Mouse (Mus musculus): Measurements from ENCODE around the gene 2210017I01Rik. TPM values are rescaled to one million over a fixed set of nuclear protein-coding genes. Genes with fewer than 3 reads are reported as not detected.

Gene 2210017I01Rik
- polyA plus RNA-seq (2015; fragmentation: Nextera tagmentation; extraction: Ambion mirVana), result not detected in 2 replicates

DNA sequence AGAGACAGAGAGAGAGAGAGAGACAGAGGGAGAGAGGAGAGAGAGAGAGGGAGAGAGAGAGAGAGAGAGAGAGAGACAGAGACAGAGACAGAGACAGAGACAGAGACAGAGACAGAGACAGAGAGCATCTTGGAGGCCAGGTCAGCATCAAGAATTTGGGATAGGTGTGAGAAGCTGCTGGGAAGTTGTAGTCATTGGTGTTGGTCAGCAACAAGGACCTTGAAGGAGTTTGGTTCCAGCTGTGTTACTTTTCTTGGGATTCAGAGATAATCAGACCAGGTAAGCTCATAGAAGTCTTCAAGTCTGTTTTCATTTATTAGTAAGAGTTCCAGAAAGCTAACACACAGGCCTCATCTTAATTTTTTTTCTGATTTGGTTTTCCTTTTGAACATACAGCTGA, at the start of gene 2210017I01Rik:
2210017I01Rik (minus strand) TSS at position 101 of the 400 bp plus-strand sequence.
- Histone ChIP-seq H3K27ac (no peak within 1 kb of the TSS), H3K27me3 (no peaks in the 10 kb centered on the region), H3K4me2 (replicated peaks) (no peak within 1 kb of the TSS), H3K9ac (replicated peaks) (no peak within 1 kb of the TSS), H3K4me1 (replicated peaks) (no peaks in the 10 kb centered on the region), H3K36me3 (no peaks in the 10 kb centered on the region), H3K4me3 (replicated peaks) (no peak within 1 kb of the TSS), H3K9me3 (no peaks in the 10 kb centered on the region)
- ATAC-seq, result no peak

DNA sequence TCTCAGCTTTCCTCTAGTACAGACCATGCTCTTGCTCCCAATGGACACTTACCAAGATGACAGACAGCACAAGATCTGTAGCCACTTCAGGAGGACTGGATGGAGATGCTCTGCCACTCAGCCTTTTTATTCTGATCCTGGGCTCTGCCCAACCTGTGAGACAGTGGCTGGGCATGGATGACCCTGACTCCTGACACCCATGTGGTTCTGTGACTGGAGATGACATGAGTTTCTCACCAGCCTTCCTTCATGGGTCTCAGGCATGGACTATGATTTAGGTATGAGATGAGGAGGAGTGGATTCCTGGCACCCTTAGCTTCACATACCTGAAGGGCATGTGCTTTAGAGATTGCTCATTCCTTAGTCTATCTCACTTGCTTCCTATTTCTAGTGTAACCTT, 49.5 kb upstream of the 2210017I01Rik start, which contains the start of gene Lce1b:
Lce1b (minus strand) TSS at position 101 of the 400 bp plus-strand sequence.
- no peaks in the 10 kb centered on the region for H3K9me3 ChIP-seq
- no peaks in the 10 kb centered on the region for H3K36me3 ChIP-seq
- H3K9ac ChIP-seq (replicated peaks), result no peak within 1 kb of the TSS
- no peak within 1 kb of the TSS for H3K4me3 ChIP-seq (replicated peaks)
- no peak within 1 kb of the TSS for H3K27ac ChIP-seq
- ATAC-seq, result no peak
- H3K4me2 ChIP-seq (replicated peaks), result no peak within 1 kb of the TSS
- H3K4me1 ChIP-seq (replicated peaks), result no peaks in the 10 kb centered on the region
- H3K27me3 ChIP-seq, result no peaks in the 10 kb centered on the region

DNA sequence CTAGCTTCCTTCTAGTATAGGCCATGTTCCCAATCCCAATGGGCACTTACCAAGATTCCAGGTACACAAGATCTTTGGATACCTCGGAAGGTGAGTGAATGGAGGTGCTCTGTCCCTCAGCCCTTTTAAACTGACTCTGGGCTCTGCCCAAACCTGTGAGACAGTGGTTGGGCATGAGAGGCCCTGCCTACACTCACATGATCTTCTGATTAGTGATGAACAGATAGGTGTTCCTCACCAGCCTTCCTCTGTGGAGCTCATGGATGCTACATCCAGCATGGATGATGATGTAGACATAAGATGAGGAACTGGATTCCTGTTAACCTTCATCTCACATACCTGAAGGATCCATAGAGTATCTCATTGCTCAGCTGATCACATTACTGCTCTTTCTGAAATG, 40.9 kb upstream of the 2210017I01Rik start, which contains the start of gene Lce1a1:
Lce1a1 (minus strand) TSS at position 101 of the 400 bp plus-strand sequence.
- no peak within 1 kb of the TSS for H3K27ac ChIP-seq
- no peaks in the 10 kb centered on the region for H3K27me3 ChIP-seq
- no peak within 1 kb of the TSS for H3K4me3 ChIP-seq (replicated peaks)
- no peaks in the 10 kb centered on the region for H3K9me3 ChIP-seq
- 92% methylated on average over 1 of the region's 1 CpGs for WGBS
- H3K4me2 ChIP-seq (replicated peaks), result no peak within 1 kb of the TSS
- no peak within 1 kb of the TSS for H3K9ac ChIP-seq (replicated peaks)
- H3K4me1 ChIP-seq (replicated peaks), result no peaks in the 10 kb centered on the region
- H3K36me3 ChIP-seq, result no peaks in the 10 kb centered on the region
- no peak for ATAC-seq

DNA sequence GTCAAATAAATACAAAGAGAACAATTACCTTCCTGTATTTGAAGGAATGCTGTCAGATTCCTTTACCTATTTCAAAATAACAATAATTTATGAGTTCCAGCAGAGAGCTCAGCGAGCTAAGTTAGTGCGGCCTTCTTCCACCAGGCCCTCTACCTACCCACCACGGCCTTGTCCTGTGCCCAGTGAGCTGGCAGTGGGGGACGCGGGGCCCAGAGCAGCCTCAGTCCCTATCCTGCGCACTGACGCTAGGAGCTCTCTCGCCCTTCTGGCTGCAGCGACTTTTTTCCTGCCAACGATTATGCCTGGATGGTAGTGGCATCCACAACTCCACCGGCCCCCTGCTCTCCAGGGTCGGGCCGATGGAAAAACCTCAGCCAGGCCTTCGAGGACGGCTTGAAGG, 32.6 kb upstream of the 2210017I01Rik start:
- Histone ChIP-seq H3K9ac (replicated peaks) (no peak overlapping the region), H3K27ac (no peak overlapping the region), H3K4me2 (replicated peaks) (no peak overlapping the region), H3K27me3 (no peaks in the 10 kb centered on the region), H3K4me1 (replicated peaks) (no peaks in the 10 kb centered on the region), H3K4me3 (replicated peaks) (no peak overlapping the region), H3K36me3 (no peaks in the 10 kb centered on the region), H3K9me3 (no peaks in the 10 kb centered on the region)
- WGBS, result 93% methylated on average over 15 of the region's 15 CpGs
- no peak for ATAC-seq

DNA sequence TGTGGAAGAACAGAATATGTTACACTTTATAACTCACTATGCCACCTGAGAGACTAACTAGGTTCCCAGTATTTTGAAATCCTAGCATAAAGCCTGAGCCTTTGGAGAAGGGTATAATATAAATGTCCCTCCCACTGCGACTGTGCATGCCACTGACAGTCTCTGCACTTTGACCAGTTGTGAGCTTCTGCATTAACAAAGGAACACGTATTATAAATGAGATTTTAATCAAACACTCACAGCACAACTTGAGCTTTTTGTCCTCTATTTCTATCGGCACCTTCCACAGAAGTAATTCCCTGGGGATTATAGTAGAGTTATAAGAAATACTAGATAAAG, 31.3 kb upstream of the 2210017I01Rik start:
- 82% methylated on average over 3 of the region's 3 CpGs for WGBS
- no peaks in the 10 kb centered on the region for H3K27me3 ChIP-seq
- no peaks in the 10 kb centered on the region for H3K9me3 ChIP-seq
- no peaks in the 10 kb centered on the region for H3K36me3 ChIP-seq
- H3K27ac ChIP-seq, result no peak overlapping the region
- H3K4me3 ChIP-seq (replicated peaks), result no peak overlapping the region
- H3K4me2 ChIP-seq (replicated peaks), result no peak overlapping the region
- H3K4me1 ChIP-seq (replicated peaks), result no peaks in the 10 kb centered on the region
- no peak for ATAC-seq
- no peak overlapping the region for H3K9ac ChIP-seq (replicated peaks)

DNA sequence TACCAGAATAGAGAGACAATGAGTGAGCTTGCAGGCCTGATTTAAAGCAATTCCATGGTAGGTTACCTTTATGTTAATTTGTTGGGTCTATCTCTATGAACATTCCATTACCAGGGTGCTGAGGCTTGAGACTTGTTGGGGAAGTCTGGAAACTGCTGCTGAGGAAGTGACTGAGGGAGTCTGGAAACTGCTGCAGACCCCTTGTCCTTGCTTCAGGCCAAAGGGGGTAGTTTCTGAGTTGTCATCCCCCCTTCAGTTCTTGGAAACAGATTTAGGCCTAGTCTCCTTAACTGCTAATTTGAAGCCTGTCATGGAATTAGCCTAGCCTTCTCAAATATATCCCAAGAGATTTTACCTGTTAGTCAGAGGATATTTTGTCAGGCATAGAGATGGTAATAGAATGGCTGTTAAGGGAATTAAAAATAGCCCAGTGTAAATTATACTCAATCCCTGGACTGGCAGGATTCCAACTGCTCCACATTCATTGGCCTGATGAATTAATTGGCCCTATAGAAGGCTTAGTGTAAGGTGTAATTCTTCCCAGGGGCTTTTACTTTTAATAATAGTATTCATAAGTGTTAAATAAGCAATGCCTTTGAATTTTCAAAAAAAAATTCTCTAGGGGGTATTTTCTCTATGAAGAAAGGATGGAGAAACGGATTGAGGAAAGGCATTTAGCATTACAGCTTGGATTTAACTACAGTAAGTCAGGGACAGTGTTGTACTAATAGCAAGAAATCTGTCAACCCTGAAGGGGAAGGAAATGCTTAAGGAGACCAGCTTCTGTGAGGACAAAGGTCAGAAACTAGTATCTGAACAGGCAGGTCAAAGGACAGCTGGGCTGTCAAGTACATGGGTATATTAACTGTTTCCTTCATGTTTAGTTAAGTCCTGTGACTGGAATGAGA, 30.7 kb upstream of the 2210017I01Rik start:
- no peak overlapping the region for H3K4me3 ChIP-seq (replicated peaks)
- 16% methylated on average over 1 of the region's 1 CpGs for WGBS

DNA sequence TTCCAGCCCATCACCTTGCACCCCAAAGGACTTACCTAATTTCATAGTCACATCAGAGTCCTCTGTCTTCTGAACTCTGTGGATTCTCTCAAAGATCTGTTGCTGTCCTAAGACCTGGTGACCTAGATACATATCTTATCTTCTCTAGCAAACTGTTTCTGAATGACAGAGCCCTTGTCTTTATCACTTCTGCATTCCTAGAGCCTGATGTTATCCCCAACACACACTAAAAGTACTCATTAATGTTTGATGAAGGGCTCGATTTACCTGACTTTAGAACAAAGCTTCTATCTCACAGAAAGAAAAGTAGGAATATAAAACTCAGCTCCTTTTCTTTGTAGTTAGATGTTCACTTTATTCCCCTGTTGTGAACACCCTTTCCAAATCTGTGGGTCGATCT, 14.3 kb upstream of the 2210017I01Rik start, which contains the start of gene Lce6a:
Lce6a (minus strand) TSS at position 101 of the 400 bp plus-strand sequence.
- Histone ChIP-seq H3K4me1 (replicated peaks) (no peaks in the 10 kb centered on the region), H3K36me3 (no peaks in the 10 kb centered on the region), H3K4me2 (replicated peaks) (no peak within 1 kb of the TSS), H3K27me3 (no peaks in the 10 kb centered on the region), H3K9ac (replicated peaks) (no peak within 1 kb of the TSS), H3K9me3 (no peaks in the 10 kb centered on the region), H3K4me3 (replicated peaks) (no peak within 1 kb of the TSS), H3K27ac (no peak within 1 kb of the TSS)
- WGBS, result 82% methylated on average over 2 of the region's 2 CpGs
- no peak for ATAC-seq

More for the DNA sequence above, 30.7 kb upstream of the 2210017I01Rik start:
- H3K4me2 ChIP-seq (replicated peaks), result no peak overlapping the region
- ATAC-seq, result peak; percentile 79
- no peaks in the 10 kb centered on the region for H3K9me3 ChIP-seq
- H3K9ac ChIP-seq (replicated peaks), result no peak overlapping the region
- H3K27ac ChIP-seq, result no peak overlapping the region
- H3K36me3 ChIP-seq, result no peaks in the 10 kb centered on the region
- no peaks in the 10 kb centered on the region for H3K27me3 ChIP-seq
- no peaks in the 10 kb centered on the region for H3K4me1 ChIP-seq (replicated peaks)

DNA sequence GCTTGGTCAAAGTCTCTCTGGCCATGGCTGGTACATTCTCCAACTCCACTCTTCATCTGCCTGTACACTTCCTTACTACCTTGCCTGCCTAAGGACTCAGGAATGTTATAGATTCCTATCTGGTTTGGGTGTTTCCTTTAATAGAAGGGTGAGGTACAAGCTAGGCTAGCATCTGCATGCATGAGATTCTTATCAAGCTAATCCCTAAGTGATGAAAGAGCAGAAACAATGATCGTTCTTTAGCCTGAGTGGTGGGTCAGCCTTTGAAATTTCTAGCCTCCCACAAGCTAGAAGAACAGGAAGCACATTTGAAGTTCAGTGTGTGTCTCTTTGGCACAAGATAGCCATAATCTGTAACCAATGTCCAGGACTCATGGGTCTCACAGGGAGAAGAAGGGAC, 2.5 kb upstream of the 2210017I01Rik start:
- ATAC-seq, result no peak
- no peaks in the 10 kb centered on the region for H3K27me3 ChIP-seq
- no peaks in the 10 kb centered on the region for H3K4me1 ChIP-seq (replicated peaks)
- H3K9ac ChIP-seq (replicated peaks), result no peak overlapping the region
- no peak overlapping the region for H3K4me3 ChIP-seq (replicated peaks)
- no peak overlapping the region for H3K27ac ChIP-seq
- no peaks in the 10 kb centered on the region for H3K9me3 ChIP-seq
- H3K4me2 ChIP-seq (replicated peaks), result no peak overlapping the region
- no peaks in the 10 kb centered on the region for H3K36me3 ChIP-seq
- 65% methylated on average over 1 of the region's 1 CpGs for WGBS

DNA sequence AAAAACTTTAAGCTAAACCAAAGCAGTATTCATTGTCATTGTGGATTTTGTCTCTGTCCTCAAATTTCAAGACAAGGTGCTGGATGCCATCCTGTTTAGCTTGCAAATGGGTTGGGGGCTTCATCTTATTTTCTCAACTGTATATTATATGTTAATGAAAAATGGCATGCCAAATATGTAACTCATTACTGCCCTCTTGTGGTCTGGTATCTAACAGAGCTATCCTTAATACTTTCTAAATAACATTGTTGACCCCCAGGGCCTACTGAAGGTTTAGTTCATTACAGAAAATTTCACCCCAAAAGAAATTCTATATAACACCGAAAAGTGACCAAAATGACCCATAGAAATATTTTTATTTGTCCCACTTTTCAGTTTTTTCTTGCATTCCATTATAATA, 5.1 kb downstream of the 2210017I01Rik start:
- Histone ChIP-seq H3K4me1 (replicated peaks) (no peaks in the 10 kb centered on the region), H3K27ac (no peak overlapping the region), H3K4me2 (replicated peaks) (no peak overlapping the region), H3K27me3 (no peaks in the 10 kb centered on the region), H3K9me3 (0 out of 2 replicates have a peak, but pooled peaks cover 3% of the 10 kb centered on the region), H3K9ac (replicated peaks) (no peak overlapping the region), H3K36me3 (no peaks in the 10 kb centered on the region), H3K4me3 (replicated peaks) (no peak overlapping the region)
- WGBS, result 51% methylated on average over 1 of the region's 1 CpGs
- no peak for ATAC-seq

DNA sequence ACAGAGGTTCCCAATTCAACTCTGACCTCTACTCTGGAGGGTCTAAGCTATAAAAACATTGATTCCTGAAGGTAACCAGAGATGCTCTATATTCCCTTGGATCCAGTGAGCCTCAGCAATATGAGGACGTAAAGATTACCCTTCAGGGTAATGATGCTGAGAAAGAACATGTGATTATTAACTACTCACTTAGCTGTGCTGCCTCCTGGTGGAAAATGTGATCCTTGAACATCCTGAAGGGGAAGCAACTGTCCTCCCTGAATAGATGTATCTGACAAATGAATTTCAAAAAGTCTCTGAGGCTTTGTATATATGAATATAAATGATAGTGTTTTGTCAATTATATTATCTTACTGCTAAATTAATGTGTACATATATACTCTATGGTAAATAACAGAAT, 6.8 kb downstream of the 2210017I01Rik start:
- no peaks in the 10 kb centered on the region for H3K36me3 ChIP-seq
- H3K9me3 ChIP-seq, result 0 out of 2 replicates have a peak, but pooled peaks cover 3% of the 10 kb centered on the region
- 58% methylated on average over 1 of the region's 1 CpGs for WGBS
- no peak overlapping the region for H3K4me3 ChIP-seq (replicated peaks)
- ATAC-seq, result no peak
- H3K4me1 ChIP-seq (replicated peaks), result no peaks in the 10 kb centered on the region
- H3K4me2 ChIP-seq (replicated peaks), result no peak overlapping the region
- H3K27me3 ChIP-seq, result no peaks in the 10 kb centered on the region
- no peak overlapping the region for H3K9ac ChIP-seq (replicated peaks)
- H3K27ac ChIP-seq, result no peak overlapping the region

DNA sequence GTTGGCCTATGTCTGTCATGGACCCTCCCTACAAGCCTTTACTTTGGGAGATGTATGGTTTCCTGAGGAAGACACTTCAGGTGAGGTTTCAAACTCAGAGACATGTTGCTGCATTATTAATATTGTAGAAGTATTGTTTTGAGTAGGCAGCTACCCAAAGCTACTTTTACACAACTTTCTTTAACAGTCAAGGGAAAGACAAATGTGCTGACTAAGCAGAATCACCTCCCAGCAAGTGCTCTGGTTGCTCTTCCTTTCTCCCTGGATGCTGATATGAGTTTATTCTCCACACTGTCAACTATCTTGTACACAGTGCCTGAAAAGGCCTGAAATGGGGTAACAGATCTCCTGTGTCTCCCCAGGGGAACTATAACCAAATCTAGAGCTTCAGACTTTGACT, 7.3 kb downstream of the 2210017I01Rik start:
- H3K27me3 ChIP-seq, result no peaks in the 10 kb centered on the region
- no peaks in the 10 kb centered on the region for H3K36me3 ChIP-seq
- H3K27ac ChIP-seq, result no peak overlapping the region
- no peak overlapping the region for H3K4me2 ChIP-seq (replicated peaks)
- H3K9ac ChIP-seq (replicated peaks), result no peak overlapping the region
- no peaks in the 10 kb centered on the region for H3K4me1 ChIP-seq (replicated peaks)
- ATAC-seq, result no peak
- no peak overlapping the region for H3K4me3 ChIP-seq (replicated peaks)
- 0 out of 2 replicates have a peak, but pooled peaks cover 3% of the 10 kb centered on the region for H3K9me3 ChIP-seq

DNA sequence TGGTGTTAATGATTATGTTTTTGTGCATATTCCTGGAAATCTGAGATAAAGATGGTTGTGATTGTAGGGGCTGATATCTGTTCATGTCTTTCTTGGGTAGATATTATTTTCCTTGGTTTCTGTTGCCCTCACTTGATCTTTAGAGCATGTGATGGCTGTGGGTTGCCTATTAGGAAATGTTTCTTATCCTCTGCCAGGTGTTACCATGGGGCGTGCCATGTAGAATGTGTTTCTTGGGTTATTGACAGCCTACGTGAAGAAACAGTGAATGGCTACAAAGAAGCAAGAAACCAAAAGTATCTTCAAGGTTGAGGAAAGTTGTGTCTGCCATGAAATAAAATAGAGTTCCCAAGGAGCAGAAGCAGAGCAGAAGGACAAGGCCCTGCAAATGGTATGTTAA, 8.9 kb downstream of the 2210017I01Rik start:
- Histone ChIP-seq H3K9me3 (0 out of 2 replicates have a peak, but pooled peaks cover 3% of the 10 kb centered on the region), H3K27ac (no peak overlapping the region), H3K4me3 (replicated peaks) (no peak overlapping the region), H3K27me3 (no peaks in the 10 kb centered on the region), H3K4me1 (replicated peaks) (no peaks in the 10 kb centered on the region), H3K9ac (replicated peaks) (no peak overlapping the region), H3K36me3 (no peaks in the 10 kb centered on the region), H3K4me2 (replicated peaks) (no peak overlapping the region)
- 94% methylated on average over 2 of the region's 2 CpGs for WGBS
- no peak for ATAC-seq

All from midbrain, embryonic 13.5 days (tissue).